ENCODE assay signal across 15 mouse cellular contexts in genomic region chr6:90598197-90598596, GRCm38 (mm10).
"Had no signal": no experiment of that assay in that cellular context is flagged by ENCODE, and none has a peak within 500 bp of the region (broad histone marks: within the 10 kb centered on the region; RNA-seq: fewer than 3 reads in every experiment).

No protein-coding gene starts in this region.

- H3K9ac ChIP-seq: heart, embryonic 12.5 days; heart, embryonic 13.5 days; heart, embryonic 15.5 days; hindbrain, embryonic 12.5 days; hindbrain, embryonic 13.5 days; hindbrain, embryonic 14.5 days; hindbrain, embryonic 15.5 days; intestine, embryonic 15.5 days; kidney, embryonic 15.5 days had no signal

- H3K36me3 ChIP-seq: heart, embryonic 10.5 days; heart, embryonic 12.5 days; heart, embryonic 13.5 days; heart, embryonic 15.5 days; hindbrain, embryonic 10.5 days; hindbrain, embryonic 12.5 days; hindbrain, embryonic 15.5 days; intestine, embryonic 15.5 days; kidney, embryonic 15.5 days had no signal

- H3K27ac ChIP-seq: heart, embryonic 10.5 days; heart, embryonic 13.5 days; heart, embryonic 15.5 days; hindbrain, embryonic 10.5 days; hindbrain, embryonic 12.5 days; hindbrain, embryonic 13.5 days; hindbrain, embryonic 14.5 days; hindbrain, embryonic 15.5 days; hindbrain, postnatal 0 days; intestine, embryonic 15.5 days; kidney, embryonic 15.5 days; kidney, postnatal 0 days; layer of hippocampus, adult 2 months had no signal

- H3K4me1 ChIP-seq: hindbrain, embryonic 10.5 days; hindbrain, embryonic 12.5 days; hindbrain, embryonic 13.5 days; hindbrain, embryonic 15.5 days; intestine, embryonic 15.5 days had no signal

- H3K27me3 ChIP-seq: heart, embryonic 12.5 days; heart, embryonic 15.5 days; hindbrain, embryonic 12.5 days; hindbrain, embryonic 15.5 days; intestine, embryonic 15.5 days; kidney, embryonic 15.5 days had no signal

- H3K4me3 ChIP-seq: heart, embryonic 10.5 days; heart, embryonic 12.5 days; heart, embryonic 13.5 days; heart, embryonic 15.5 days; hindbrain, embryonic 10.5 days; hindbrain, embryonic 12.5 days; hindbrain, embryonic 13.5 days; hindbrain, embryonic 15.5 days; intestine, embryonic 15.5 days; kidney, embryonic 15.5 days; layer of hippocampus, adult 2 months had no signal

- DNase-seq: layer of hippocampus, adult 9-11 months had no signal
